Mouse (Mus musculus) heart, adult 2 months (tissue): ENCODE measurements at regions not wholly inside any gene's neighbourhood (a gene's known extent, or its start where the extent isn't known, plus 50 kb on each side); places are given as distances from the start of the nearest gene placed in this dataset.

Experiments used
- CTCF ChIP-seq: fragments of 200-600 bp; IDR thresholded peaks from 2 replicates; pipeline ENCODE4 v1.8.1; 2022; ENCODE audit warnings: antibody characterized with exemption, mild to moderate bottlenecking, moderate library complexity
- EP300 ChIP-seq: fragments of 200-500 bp; IDR thresholded peaks from 2 replicates; pipeline ENCODE4 v1.6.1; 2011; ENCODE audit warnings: low read depth, low read length, control low read depth; ENCODE audit not compliant: insufficient read depth
- POLR2A ChIP-seq: fragments of 200-500 bp; IDR thresholded peaks from 2 replicates; pipeline ENCODE4 v1.6.1; 2011; ENCODE audit warnings: mild to moderate bottlenecking, low read depth, low read length, control low read depth; ENCODE audit not compliant: insufficient read depth

- TF ChIP-seq EP300 (no peak), CTCF (no peak), POLR2A (no peak)
Observed at GRCm38 (mm10) chr16:5439717-5440116, 183.9 kb upstream of the Eef2kmt start.
